In genomic region chr6:72699467-72700126, GRCm38 (mm10) we compare ENCODE assay signal across 14 mouse cellular contexts.
DNase-seq lines count a peak whose midpoint lies in the region; ATAC-seq lines count a peak whose summit lies in the region.
"Had no signal": no experiment of that assay in that cellular context is flagged by ENCODE, and none has a peak within 500 bp of the region (broad histone marks: within the 10 kb centered on the region; RNA-seq: fewer than 3 reads in every experiment).

No protein-coding gene starts in this region.

- peak overlapping the region; percentile 70 for H3K27ac ChIP-seq in hindbrain, embryonic 10.5 days
- H3K27ac ChIP-seq in midbrain, embryonic 14.5 days (replicated peaks; ENCODE audit: low read depth, low read length): no peak overlapping the region
- no peak overlapping the region for H3K27ac ChIP-seq in intestine, embryonic 15.5 days
- no peak overlapping the region for H3K27ac ChIP-seq in kidney, embryonic 16.5 days (ENCODE audit: low read length)
- H3K27ac ChIP-seq: embryonic facial prominence, embryonic 13.5 days; gastrocnemius, adult 2 months; heart, embryonic 15.5 days; liver, embryonic 12.5 days had no signal

- 28% methylated on average over 5 of the region's 5 CpGs for WGBS in hindbrain, embryonic 10.5 days
- WGBS in midbrain, embryonic 14.5 days: 7% methylated on average over 5 of the region's 5 CpGs
- WGBS in intestine, embryonic 15.5 days: 61% methylated on average over 5 of the region's 5 CpGs
- 71% methylated on average over 5 of the region's 5 CpGs for WGBS in kidney, embryonic 16.5 days

- no peak overlapping the region for H3K4me3 ChIP-seq in hindbrain, embryonic 10.5 days
- no peak overlapping the region for H3K4me3 ChIP-seq in midbrain, embryonic 14.5 days (replicated peaks; ENCODE audit: low read depth, low read length)
- no peak overlapping the region for H3K4me3 ChIP-seq in intestine, embryonic 15.5 days (replicated peaks)
- no peak overlapping the region for H3K4me3 ChIP-seq in kidney, embryonic 16.5 days (ENCODE audit: low read length)
- H3K4me3 ChIP-seq: embryonic facial prominence, embryonic 13.5 days; gastrocnemius, adult 2 months; heart, embryonic 15.5 days; liver, embryonic 12.5 days; megakaryocyte, embryonic 14.5 days had no signal

- H3K27me3 ChIP-seq in hindbrain, embryonic 10.5 days (ENCODE audit: insufficient read depth, poor library complexity, severe bottlenecking): peaks cover 8% of the 10 kb centered on the region
- H3K27me3 ChIP-seq in midbrain, embryonic 14.5 days (ENCODE audit: control insufficient read depth, insufficient read depth, low read length): no peaks in the 10 kb centered on the region
- H3K27me3 ChIP-seq in intestine, embryonic 15.5 days (replicated peaks): no peaks in the 10 kb centered on the region
- no peaks in the 10 kb centered on the region for H3K27me3 ChIP-seq in kidney, embryonic 16.5 days (ENCODE audit: insufficient read depth, low read length)
- H3K27me3 ChIP-seq: embryonic facial prominence, embryonic 13.5 days; heart, embryonic 15.5 days; liver, embryonic 12.5 days had no signal

- peaks cover 14% of the 10 kb centered on the region; the same call in 1 of the 2 replicates for H3K36me3 ChIP-seq in hindbrain, embryonic 10.5 days
- H3K36me3 ChIP-seq in midbrain, embryonic 14.5 days (ENCODE audit: control insufficient read depth, insufficient read depth, low read length): no peaks in the 10 kb centered on the region
- no peaks in the 10 kb centered on the region for H3K36me3 ChIP-seq in intestine, embryonic 15.5 days
- H3K36me3 ChIP-seq in kidney, embryonic 16.5 days (ENCODE audit: insufficient read depth, low read length): no peaks in the 10 kb centered on the region; the same call in 1 of the 2 replicates
- H3K36me3 ChIP-seq: heart, embryonic 15.5 days; liver, embryonic 12.5 days had no signal

- H3K4me1 ChIP-seq in hindbrain, embryonic 10.5 days (replicated peaks): peaks cover 55% of the 10 kb centered on the region
- H3K4me1 ChIP-seq in midbrain, embryonic 14.5 days (ENCODE audit: control insufficient read depth, insufficient read depth, low read length): no peaks in the 10 kb centered on the region
- H3K4me1 ChIP-seq in intestine, embryonic 15.5 days (replicated peaks): peaks cover 31% of the 10 kb centered on the region
- H3K4me1 ChIP-seq in kidney, embryonic 16.5 days (ENCODE audit: insufficient read depth, low read length): peaks cover 33% of the 10 kb centered on the region
- H3K4me1 ChIP-seq: megakaryocyte, embryonic 14.5 days had no signal

- H3K9me3 ChIP-seq in hindbrain, embryonic 10.5 days: no peaks in the 10 kb centered on the region; the same call in 1 of the 2 replicates
- no peaks in the 10 kb centered on the region for H3K9me3 ChIP-seq in midbrain, embryonic 14.5 days (ENCODE audit: control insufficient read depth, low read length)
- H3K9me3 ChIP-seq in intestine, embryonic 15.5 days: no peaks in the 10 kb centered on the region
- no peaks in the 10 kb centered on the region for H3K9me3 ChIP-seq in kidney, embryonic 16.5 days (ENCODE audit: low read length)
- H3K9me3 ChIP-seq: embryonic facial prominence, embryonic 13.5 days; heart, embryonic 15.5 days; liver, embryonic 12.5 days had no signal

- H3K4me2 ChIP-seq in midbrain, embryonic 14.5 days (ENCODE audit: low read length): no peak overlapping the region
- no peak overlapping the region for H3K4me2 ChIP-seq in intestine, embryonic 15.5 days (replicated peaks)
- H3K4me2 ChIP-seq in kidney, embryonic 16.5 days (replicated peaks; ENCODE audit: low read depth, low read length): no peak overlapping the region
- H3K4me2 ChIP-seq: embryonic facial prominence, embryonic 13.5 days; heart, embryonic 15.5 days; liver, embryonic 12.5 days had no signal

- H3K9ac ChIP-seq in midbrain, embryonic 14.5 days (replicated peaks; ENCODE audit: low read length): no peak overlapping the region
- H3K9ac ChIP-seq in intestine, embryonic 15.5 days: no peak overlapping the region
- no peak overlapping the region for H3K9ac ChIP-seq in kidney, embryonic 16.5 days (replicated peaks; ENCODE audit: low read length)
- H3K9ac ChIP-seq: embryonic facial prominence, embryonic 13.5 days; heart, embryonic 15.5 days; liver, embryonic 12.5 days had no signal

- peak; percentile 63 for DNase-seq in ES-CJ7 (ENCODE audit: low read depth, low spot score)
- DNase-seq in embryo, embryonic 10.5 days (ENCODE audit: low spot score): peak; percentile 94
- peak; percentile 87 for DNase-seq in hindbrain, embryonic 10.5 days (ENCODE audit: low spot score)
- peak; percentile 66 for DNase-seq in midbrain, embryonic 14.5 days
- DNase-seq in urinary bladder, postnatal 10 days (ENCODE audit: low spot score): no peak
- DNase-seq: gastrocnemius, adult 2 months; kidney, adult 2 months had no signal

- ATAC-seq in midbrain, embryonic 14.5 days (ENCODE audit: low FRiP score, low TSS enrichment): peak; percentile 72
- ATAC-seq in intestine, embryonic 15.5 days: no peak
- ATAC-seq in erythroblast, adult 5-6 weeks (replicated peaks; ENCODE audit: low FRiP score, poor library complexity, severe bottlenecking): no peak
- ATAC-seq in kidney, embryonic 16.5 days (ENCODE audit: low FRiP score, low TSS enrichment): no peak
